Mouse (Mus musculus) limb, embryonic 13.5 days (tissue): Measurements from ENCODE around the gene Vmn1r5. TPM values are rescaled to one million over a fixed set of nuclear protein-coding genes. Genes with fewer than 3 reads are reported as not detected.

ENCODE experiments used
- polyA plus RNA-seq: library from polyadenylated mRNA; unstranded; fragments of >200 nt; fragmentation: Nextera tagmentation; extraction: Ambion mirVana; gene quantifications from 2 replicates; pipeline ENCODE4 v1.2.1, GENCODE M21; 2015

Vmn1r5 gene
- polyA plus RNA-seq, 1 experiment from 2014 or later: not detected

Other genes with a start within 250 kb of the Vmn1r5 start
- gene Kbtbd2, start 172.5 kb upstream of the Vmn1r5 start, polyA plus RNA-seq: 28.0 and 30.5 TPM in 2 replicates
- 181 and 185 TPM in 2 replicates for gene Fkbp9, start 138.2 kb upstream of the Vmn1r5 start, polyA plus RNA-seq
- gene Nt5c3, start 46.3 kb upstream of the Vmn1r5 start, polyA plus RNA-seq: 63.0 and 67.0 TPM in 2 replicates
- gene Vmn1r4, start 46.3 kb upstream of the Vmn1r5 start, polyA plus RNA-seq: 0.11 and 0.24 TPM in 2 replicates
- gene Vmn1r6, start 27.0 kb downstream of the Vmn1r5 start, polyA plus RNA-seq: not detected in 2 replicates
- not detected in 2 replicates for gene Vmn1r7, start 55.1 kb downstream of the Vmn1r5 start, polyA plus RNA-seq
- not detected in 2 replicates for gene Vmn1r8, start 62.0 kb downstream of the Vmn1r5 start, polyA plus RNA-seq
- gene Vmn1r9, start 96.5 kb downstream of the Vmn1r5 start, polyA plus RNA-seq: not detected in 2 replicates
- gene Vmn1r10, start 139.2 kb downstream of the Vmn1r5 start, polyA plus RNA-seq: not detected in 2 replicates
- gene Vmn1r11, start 163.2 kb downstream of the Vmn1r5 start, polyA plus RNA-seq: not detected in 2 replicates
- gene Vmn1r12, start 186.6 kb downstream of the Vmn1r5 start, polyA plus RNA-seq: not detected in 2 replicates
- not detected in 2 replicates for gene Vmn1r13, start 233.0 kb downstream of the Vmn1r5 start, polyA plus RNA-seq